Mouse (Mus musculus): ENCODE data around the gene Map3k10. TPM values are rescaled to one million over a fixed set of nuclear protein-coding genes. Genes with fewer than 3 reads are reported as not detected.
A peak's percentile ranks its signal among the peaks of the same experiment; 100 is the strongest.
"Not testable (repeated sequence)": the region's sequence is repeated elsewhere in the genome, so short reads cannot be mapped to it uniquely, and the experiment has no call there.

Gene Map3k10
- total RNA-seq, 4 experiments from 2014 or later: 166 to 174 (median 173) TPM

DNA sequence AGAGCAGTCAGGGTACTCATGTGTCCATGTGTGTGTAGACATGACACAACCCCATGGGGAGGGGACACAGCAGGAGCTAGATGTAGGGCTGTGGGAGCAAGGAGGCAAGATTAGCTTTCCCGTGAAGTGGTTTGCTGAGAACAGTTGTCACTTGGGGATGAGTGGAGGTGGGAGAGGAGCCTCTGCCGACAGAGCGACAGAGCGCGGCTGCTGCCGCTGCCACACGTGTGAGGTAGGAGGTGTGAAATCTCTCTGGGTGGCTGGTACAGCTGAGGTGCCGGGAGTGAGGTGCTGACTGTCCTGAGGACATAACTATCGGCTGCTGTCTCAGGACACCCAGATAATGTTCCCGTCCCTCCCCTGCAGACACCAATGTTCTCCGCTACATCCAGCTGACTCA, 18.9 kb downstream of the Map3k10 start:
- DNase-seq (ENCODE audit: low spot score in 2 of 2): peak; percentile 42 to 76

DNA sequence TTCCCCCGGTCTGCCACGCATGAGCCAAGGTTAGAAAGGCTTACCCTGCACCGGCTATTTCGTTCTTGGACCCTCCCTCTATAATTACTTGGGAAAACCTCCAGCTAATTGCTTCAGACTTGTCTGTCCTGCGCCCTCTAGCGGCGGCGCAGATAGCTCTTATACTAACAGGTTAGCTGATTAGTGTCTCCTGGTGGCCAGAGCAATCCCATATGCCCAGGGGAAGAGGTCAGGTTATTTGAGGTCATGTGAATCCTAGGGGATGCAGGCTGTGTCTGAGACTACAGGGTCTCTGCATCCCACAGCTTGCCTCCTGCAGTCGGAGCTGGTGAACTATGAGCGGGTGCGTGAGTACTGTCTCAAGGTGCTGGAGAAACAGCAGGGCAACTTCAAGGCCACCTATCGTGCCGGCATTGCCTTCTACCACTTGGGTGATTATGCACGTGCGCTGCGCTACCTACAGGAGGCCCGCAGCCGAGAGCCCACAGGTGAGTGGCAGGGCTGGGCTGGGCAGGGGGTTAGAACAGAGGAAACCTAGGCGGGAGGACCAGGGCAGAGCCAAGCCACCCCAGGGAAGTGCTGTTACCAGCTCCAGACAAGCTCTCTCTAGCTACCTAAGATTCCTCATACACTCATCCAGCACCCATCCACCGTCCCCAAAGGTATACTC, 19.7 kb downstream of the Map3k10 start:
- DNase-seq (ENCODE audit: low spot score in 2 of 2): peak; percentile 62 to 63

DNA sequence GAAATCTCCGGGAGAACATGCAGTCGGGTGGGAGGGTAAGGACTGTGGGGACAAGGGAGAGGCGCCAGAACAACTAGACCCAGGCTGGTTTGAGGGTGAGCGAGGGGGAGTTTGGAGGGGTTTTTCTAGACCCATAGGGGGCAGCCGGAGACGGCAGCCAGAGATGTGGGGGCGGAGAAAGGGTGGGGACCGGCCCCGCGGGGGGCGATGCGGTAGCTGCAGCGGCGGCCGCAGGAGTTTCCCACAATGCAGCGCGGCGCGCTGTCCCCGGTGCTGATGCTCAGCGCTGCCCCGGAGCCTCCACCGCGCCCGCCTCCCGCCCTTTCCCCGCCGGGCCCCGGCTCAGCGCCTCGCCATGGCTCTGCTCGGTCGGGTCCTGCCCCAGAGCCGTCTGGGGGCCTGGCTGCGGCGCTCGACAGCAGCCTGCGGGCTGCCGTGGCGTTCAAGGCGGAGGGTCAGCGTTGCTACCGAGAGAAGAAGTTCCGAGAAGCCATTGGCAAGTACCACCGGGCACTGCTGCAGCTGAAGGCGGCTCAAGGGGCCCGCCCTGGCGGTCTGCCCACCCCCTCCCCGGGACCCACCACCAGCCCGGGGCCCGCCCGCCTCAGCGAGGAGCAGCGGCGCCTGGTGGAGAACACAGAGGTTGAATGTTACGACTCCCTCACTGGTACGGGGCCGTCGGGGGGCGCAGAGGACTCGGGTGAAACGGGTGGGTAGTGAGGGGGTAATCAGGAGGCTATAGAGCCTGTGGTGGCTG, 20.5 kb downstream of the Map3k10 start, which contains the start of gene Ttc9b:
Ttc9b (plus strand) TSS at position 235 of the 757 bp plus-strand sequence.
- DNase-seq (ENCODE audit: low spot score in 2 of 2): peak; percentile 69 to 72

DNA sequence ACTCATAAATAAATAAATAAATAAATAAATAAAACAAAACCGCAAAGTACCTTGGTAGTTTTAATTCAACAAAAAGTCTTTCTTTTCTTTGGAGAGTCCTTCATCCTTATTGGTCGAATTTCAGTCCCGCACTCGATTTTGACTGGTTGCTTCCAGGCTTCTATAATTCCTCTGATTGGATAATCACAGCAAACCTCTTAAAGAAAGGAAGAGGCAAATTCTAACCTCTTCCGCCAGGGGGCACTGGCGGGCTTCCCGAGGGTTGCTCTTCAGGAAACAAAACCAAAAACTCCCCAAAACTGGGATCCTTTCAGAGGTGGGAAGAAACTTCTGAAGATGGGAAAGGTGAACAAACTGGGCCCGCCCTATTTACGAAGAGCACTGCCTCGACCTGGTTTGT, 23.4 kb downstream of the Map3k10 start:
- DNase-seq (ENCODE audit: low spot score in 2 of 2): peak; percentile 59 to 81

DNA sequence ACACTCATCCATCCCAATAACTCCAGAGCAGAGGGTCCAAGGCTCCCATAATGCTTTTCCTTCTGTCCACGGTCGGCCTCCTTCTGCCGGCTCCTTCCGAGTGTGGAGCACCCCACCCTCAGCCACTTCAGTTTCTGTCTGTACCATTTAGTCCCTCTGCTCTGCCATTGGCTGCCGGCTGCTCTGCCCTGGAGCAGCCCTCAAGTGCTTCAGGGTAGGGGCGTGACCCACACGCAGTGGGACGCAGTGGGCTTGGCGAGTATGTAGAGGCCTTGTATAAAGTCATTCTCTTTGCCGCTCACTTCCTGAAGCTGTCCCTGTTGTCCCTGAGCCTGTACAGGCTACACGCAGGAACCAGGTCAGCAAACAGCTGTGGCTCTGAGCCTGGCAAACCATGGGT, 24.7 kb downstream of the Map3k10 start:
- no peak for DNase-seq (ENCODE audit: low spot score in 2 of 2)

DNA sequence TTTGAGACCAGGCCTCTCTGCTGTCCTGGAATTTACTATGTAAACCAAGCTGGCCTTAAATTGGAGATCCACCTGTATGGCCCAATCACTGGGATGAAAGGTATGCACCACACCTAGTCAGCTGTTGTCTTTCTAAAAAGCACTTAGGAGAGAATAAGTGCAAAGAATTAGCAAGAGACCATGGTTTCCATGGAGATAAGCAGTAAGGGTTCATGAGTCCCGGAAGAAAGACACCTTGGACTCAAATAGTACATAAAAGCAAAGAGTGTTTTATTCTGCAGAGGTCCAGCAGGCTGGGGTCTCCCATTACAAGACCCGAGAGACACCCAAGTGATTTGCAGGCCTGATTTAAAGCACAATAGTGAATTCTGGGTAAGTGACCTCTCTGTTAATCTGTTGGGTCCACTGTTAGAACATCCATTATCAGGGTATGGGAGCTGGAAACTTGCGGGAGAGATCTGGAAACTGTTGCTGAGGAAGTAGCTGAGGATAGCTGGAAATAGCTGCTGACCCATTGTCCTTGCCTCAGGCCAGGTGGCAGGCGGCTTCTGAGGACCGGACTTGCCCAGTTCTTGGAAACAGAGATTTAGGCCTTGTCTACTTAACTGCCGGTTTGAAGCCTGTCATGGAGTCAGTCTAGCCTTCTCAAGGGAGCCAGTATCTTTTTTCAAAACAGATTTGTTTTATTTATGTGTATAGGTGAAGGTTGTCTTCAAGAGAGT, 27.0 kb downstream of the Map3k10 start:
- DNase-seq (ENCODE audit: low spot score in 2 of 2): no peak

DNA sequence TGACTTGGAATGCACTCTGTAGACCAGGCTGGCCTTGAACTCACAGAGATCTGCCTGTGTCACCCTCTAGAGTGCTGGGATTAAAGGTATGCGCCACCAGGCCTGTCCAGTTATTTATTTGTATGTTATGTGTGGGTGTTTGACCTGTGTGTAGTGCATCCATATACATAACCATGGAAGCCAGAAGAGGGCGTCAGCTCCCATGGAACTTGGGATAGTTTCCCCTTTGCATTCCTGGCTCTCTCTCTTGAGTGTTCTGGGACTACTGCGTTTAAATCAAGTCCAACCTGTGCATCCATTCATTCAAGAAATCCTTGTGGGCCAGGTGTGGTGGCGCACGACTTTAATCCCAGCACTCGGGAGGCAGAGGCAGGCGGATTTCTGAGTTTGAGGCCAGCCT, 27.9 kb downstream of the Map3k10 start:
- DNase-seq (ENCODE audit: low spot score in 2 of 2): no peak

DNA sequence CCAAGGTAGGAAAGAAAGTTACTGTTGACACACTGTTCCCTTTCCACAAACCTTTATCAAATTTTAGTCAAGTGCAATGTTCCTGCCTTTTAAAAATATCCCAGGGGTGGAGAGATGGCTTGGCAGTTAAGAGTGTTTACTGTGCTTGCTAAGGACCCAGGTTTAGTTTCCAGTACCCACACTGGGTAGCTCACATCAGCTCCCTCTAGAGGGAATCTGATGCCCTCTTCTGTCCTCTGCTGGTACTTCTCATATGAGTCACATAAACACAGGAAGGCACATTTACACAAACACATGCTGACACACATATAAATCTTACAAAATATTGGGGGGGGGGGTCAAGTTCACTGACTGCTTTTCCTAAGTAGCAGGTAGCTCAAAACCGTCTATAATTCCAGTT, 29.9 kb downstream of the Map3k10 start:
- DNase-seq (ENCODE audit: low spot score in 2 of 2): no peak

DNA sequence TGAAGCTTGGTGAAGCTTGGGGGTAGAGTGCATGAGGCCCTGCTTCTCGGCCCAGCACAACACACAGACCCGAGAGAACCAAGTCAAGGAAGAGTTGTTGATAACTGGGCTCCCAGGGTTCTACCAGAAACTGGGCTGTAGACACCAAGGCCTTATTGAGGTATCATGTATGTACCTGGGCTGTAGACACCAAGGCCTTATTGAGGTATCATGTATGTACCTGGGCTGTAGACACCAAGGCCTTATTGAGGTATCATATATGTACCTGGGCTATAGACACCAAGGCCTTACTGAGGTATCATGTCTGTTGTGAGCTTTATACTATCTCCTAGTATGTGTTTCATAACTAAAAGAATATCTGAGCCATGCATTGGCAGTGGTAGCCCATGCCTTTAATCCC, 39.3 kb downstream of the Map3k10 start:
- DNase-seq (ENCODE audit: low spot score in 2 of 2): not testable (repeated sequence)

DNA sequence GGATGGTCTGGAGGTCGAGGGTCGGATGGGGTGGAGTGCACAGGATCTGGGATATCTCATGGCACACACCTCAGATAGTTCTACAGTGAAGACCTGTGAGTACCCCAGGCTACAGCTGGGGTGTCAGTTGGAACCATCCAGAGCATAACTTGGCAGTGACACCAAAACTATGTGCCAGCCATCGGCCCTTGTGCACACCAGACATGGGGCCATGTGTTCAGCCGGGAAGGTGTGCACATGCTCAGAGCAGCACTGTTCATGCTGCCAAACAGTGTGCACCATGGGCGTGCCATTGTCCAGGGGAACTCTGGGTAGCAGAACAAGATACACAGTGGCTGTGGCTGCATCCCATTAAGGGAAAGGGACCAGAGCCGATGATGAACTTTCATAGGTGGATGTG, 39.7 kb downstream of the Map3k10 start:
- no peak for DNase-seq (ENCODE audit: low spot score in 2 of 2)

DNA sequence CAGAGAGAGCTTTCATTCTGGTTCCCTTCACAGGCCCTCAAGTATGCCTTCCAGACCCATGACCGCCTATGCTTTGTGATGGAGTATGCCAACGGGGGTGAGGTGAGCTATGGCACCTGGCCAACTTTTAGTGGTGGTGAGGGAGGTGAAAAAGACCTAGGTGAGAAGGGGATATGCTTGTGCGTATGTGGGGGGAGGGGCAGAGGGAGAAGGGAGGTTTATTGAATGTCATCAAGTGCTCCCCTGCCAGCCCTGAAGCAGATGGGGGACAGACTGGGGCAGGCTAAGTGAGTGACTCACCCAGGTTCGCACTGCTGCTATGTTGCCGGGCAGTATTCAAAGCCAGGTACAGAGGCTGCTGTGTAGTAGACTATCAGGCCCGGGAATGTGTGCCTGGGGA, 41.2 kb downstream of the Map3k10 start:
- DNase-seq (ENCODE audit: low spot score in 2 of 2): no peak

DNA sequence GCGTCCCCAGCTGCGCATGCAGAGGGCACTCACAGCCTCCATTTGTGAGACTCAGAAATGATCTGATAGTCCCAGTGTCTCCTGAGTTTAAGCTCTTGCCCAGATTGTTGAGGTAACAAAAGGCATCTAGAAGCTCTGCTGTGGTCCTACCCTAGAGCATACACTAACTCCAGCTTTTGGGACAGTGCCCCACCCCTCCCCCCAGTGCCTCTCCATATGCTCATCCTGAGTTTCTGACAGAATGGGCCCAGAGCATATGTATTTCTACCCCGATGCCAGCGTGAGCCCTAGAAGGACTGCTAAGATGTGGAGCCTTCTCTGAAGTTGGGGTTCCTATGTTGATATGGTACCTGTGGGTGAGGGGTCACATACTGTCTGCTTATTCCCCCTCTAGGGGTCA, 43.0 kb downstream of the Map3k10 start:
- no peak for DNase-seq (ENCODE audit: low spot score in 2 of 2)

DNA sequence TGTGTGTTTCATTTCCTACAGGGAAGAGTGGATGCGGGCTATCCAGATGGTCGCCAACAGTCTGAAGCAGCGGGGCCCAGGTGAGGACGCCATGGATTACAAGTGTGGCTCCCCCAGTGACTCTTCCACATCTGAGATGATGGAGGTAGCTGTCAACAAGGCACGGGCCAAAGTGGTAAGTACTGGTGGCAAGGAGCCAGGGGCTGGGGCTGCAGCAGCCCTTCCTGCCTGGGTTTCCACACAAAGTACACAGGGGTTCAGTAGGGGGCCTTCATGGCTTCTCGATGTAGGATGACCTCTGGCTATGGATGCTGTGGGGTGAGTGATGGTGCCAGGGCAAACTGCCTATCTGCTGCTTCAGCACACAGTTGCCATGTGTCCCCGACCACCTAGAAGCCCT, 45.6 kb downstream of the Map3k10 start:
- DNase-seq (ENCODE audit: low spot score in 2 of 2): not testable (repeated sequence)

DNA sequence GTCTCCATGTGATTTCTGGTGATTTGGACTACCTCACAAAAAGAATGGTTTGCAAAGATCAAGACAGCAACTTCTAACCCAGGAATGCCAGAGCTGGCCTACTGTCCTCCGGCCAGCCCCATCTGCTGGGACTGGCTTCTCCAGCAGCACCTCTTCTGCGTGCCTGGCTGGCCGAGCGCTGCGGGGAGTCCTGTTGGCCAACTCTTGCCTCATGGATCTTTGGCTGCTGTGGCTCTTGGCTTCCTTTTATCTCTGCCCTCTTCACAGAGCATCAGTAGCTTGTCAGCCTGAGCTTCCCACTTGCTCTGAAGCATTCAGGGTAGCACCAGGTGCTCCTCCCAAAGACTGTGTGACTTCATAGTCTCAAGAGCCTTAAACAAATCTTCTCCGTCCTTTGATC, 46.2 kb downstream of the Map3k10 start:
- DNase-seq (ENCODE audit: low spot score in 2 of 2): no peak

DNA sequence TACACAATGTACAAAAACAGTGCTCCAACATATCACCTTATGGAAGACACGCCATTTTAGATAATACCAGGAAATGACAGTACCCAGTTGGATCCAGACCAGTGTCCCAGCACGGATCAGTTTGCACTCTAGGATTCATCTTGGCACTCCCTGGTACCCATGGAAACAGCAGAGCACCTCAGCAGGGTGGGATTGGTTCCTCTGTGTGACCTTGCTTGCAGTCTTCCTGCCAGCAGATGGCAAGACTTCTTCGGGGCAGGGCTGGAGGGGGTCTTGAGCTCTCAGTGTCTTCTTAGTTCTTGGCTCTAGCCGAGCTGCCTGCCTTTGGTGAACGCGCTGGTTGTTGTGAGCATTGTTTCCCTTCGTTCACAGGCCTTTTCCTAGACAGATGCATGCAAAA, 46.7 kb downstream of the Map3k10 start:
- DNase-seq (ENCODE audit: low spot score in 2 of 2): no peak

DNA sequence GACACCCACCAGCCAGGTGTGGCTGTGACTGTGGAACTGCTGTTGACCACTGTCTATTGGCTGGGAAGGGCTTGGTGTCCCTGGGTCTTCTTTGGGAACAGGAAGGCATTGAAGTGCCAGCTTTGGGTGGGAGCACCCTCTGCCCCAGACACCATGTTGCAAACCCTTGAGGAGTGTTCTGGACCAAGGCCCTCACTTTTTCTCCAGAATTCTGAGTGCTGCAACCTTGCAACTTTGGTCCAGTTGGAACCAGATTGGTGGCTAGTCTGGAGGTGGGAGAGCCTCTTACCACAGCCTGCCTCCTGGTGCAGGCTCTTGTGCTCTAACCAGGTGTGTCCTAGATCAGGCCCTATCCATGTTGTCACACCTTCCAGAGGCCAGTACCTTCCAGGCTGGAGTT, 49.4 kb downstream of the Map3k10 start:
- no peak for DNase-seq (ENCODE audit: low spot score in 2 of 2)

DNA sequence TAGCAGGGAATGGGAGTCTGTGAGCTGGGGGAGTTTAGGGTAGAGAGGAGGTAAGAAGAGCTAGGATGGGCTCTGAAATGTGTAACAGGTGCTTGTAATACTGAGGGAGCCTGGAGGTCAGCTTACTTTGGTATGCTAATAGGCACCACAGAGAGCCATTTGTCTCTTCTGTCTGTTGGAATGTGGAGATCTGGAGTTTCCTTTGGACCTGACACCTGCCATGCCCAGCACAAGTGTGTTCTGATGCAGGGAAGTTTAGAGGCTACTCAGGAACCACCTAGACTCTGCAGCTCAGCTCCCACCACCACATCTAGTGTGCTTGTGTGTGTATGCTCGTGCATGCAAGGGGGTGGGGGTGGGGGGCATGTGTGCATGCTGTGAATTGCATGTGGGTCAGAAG, 52.2 kb downstream of the Map3k10 start:
- DNase-seq (ENCODE audit: low spot score in 2 of 2): no peak

DNA sequence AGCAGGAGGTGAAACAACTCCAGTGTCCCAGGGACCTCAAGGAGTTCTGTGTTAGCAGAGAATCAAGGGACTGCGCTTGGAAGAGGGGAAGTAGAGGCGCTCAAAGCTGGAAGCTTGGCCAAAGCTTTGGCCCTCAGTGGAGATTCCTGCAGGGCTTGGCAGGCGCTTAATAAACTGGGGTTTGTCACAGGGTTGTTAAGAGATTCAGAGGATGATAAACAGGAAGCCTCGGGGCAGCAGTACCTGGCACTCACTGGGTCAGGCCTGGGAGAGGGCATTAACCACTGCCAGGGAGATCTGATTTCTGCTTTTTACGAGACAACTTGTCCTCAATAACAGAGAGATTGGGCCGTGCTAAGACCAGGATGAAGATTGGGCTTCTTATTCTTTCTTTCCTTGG, 53.4 kb downstream of the Map3k10 start:
- no peak for DNase-seq (ENCODE audit: low spot score in 2 of 2)

DNA sequence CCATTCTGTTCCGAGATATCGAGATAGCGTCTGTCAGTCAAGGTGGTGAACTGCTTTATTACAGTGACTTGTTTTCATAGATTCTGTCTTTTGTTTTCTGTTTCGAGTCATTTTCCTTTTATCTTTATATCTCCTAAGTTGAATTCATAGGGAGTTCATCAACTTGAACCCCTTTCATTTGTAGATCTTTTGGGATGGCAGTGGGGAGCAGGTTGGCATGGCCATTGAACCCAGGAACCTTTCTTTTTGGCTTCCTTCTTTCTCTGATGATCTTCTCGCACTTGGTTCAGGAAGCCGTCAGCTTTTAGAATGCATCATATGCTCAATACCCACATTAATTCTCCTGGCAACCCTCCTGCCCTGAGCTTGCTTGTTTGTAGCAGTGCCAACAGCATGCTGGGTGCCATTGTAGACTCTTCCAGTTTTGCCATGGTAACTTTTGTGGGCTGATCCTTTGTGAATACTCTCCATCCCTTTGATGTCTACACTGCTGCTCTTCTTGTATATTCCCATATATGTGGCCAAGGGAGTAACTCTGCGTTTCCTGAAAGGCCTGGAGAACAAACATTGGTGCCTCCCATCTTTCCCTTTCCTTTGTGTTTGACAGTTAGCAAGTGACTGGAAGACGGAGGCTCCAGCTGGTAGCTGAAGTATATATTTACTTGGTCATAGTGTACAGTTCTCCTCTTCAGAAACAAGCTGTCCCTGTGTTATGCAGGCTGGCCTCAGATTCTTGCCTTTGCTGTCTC, 60.5 kb downstream of the Map3k10 start:
- peak in 1 of 2 experiments; percentile 59 for DNase-seq (ENCODE audit: low spot score in 2 of 2)

DNA sequence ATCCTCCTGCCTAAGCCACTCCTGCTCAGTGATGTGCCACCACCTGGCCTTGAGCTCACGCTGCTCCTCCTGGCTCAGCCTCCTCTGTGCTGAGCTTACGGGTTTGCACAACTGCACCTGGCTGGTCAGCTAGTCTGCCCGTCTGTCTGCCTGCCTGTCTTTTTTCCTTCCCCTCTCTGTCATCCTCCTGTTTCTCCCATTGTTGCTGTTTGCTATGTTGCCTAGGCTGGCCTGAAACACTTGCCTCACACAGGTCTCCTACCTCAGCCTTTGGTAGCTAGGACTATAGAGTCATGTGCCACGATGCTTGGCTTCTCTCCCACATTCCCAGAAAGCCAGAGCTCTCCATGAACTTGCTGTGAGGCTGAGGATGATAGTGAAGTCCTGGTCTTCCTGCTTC, 61.5 kb downstream of the Map3k10 start:
- no peak for DNase-seq (ENCODE audit: low spot score in 2 of 2)

DNA sequence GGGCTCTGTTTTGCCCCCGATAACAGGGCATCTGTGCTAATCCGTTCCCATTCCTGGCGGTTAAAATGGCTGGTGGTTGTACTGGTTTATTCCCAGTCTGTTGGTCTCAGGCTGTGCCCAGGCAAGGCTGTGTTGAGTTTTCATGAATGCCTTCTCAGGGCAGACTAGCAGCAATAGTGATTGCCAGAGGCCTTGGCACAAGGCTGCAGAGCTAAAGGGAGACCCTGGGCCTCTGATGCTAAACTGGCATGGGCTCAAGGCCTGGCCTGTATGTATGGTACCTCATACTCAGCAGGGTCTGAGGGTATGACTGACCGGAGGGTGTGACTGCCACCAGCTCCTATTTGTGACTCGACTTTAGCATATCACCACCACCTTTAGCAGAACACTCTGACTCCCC, 63.5 kb downstream of the Map3k10 start:
- no peak for DNase-seq (ENCODE audit: low spot score in 2 of 2)

DNA sequence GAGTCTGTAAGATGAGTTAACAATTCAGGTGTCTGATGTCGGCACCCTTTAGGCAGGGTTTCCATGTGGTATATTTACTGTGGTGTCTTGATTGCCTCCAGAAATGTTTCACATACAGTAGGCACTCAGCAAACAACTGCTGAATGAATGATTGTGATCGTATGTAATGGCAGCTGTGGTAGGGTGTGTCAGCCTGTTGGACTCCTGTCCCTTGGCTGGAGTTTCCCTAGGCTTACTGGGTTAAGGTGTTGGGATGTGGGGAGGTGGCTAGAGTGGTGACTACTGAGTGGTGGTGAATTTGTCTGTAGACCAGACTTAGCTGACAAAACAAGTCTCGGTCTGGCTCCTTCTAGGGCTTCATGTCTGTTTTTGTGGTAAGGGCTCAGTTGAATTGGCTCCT, 64.0 kb downstream of the Map3k10 start:
- no peak for DNase-seq (ENCODE audit: low spot score in 2 of 2)
